Mouse (Mus musculus) E14TG2a.4 (cell line): ENCODE measurements at regions not wholly inside any gene's neighbourhood (a gene's known extent, or its start where the extent isn't known, plus 50 kb on each side); places are given as distances from the start of the nearest gene placed in this dataset.

ENCODE experiments used
- CTCF ChIP-seq: conservative IDR thresholded peaks from 2 replicates; pipeline ENCODE4 v1.5.1; 2014; ENCODE audit warnings: low read length
- POU5F1 ChIP-seq: IDR thresholded peaks from 2 replicates; pipeline ENCODE4 v1.6.1; 2014; ENCODE audit warnings: low read length, borderline replicate concordance

- TF ChIP-seq CTCF = no peak
- TF ChIP-seq POU5F1 = no peak
Observed at GRCm38 (mm10) chr4:54709751-54710150, 235.1 kb upstream of the Zfp462 start.
